Mouse (Mus musculus): ENCODE measurements around the gene Cramp1l. TPM values are rescaled to one million over a fixed set of nuclear protein-coding genes. Genes with fewer than 3 reads are reported as not detected.
"Not testable (repeated sequence)": the region's sequence is repeated elsewhere in the genome, so short reads cannot be mapped to it uniquely, and the experiment has no call there.

Gene Cramp1l
- polyA plus RNA-seq, 1 experiment from 2014 or later: 11.7 TPM

- Histone ChIP-seq H3K27me3 (ENCODE audit: control insufficient read depth, insufficient read depth, low read length) (no peaks in the 10 kb centered on the region), H3K9ac (replicated peaks; ENCODE audit: low read depth, low read length) (no peak overlapping the region), H3K4me3 (ENCODE audit: low read depth, low read length) (no peak overlapping the region), H3K36me3 (ENCODE audit: control insufficient read depth, insufficient read depth, low read length) (peaks cover 80% of the 10 kb centered on the region), H3K4me1 (ENCODE audit: control insufficient read depth, insufficient read depth, low read length) (no peaks in the 10 kb centered on the region), H3K27ac (ENCODE audit: low read length) (no peak overlapping the region), H3K9me3 (ENCODE audit: control insufficient read depth, low read depth, low read length) (no peaks in the 10 kb centered on the region), H3K4me2 (replicated peaks; ENCODE audit: low read depth, low read length) (no peak overlapping the region)
- 97% methylated on average over 6 of the region's 6 CpGs for whole genome bisulfite sequencing
- ATAC-seq (ENCODE audit: insufficient number of reproducible peaks, insufficient read depth, low FRiP score, low read depth): no peak
Observed at GRCm38 (mm10) chr17:24987221-24987620, 28.4 kb downstream of the Cramp1l start.

DNA sequence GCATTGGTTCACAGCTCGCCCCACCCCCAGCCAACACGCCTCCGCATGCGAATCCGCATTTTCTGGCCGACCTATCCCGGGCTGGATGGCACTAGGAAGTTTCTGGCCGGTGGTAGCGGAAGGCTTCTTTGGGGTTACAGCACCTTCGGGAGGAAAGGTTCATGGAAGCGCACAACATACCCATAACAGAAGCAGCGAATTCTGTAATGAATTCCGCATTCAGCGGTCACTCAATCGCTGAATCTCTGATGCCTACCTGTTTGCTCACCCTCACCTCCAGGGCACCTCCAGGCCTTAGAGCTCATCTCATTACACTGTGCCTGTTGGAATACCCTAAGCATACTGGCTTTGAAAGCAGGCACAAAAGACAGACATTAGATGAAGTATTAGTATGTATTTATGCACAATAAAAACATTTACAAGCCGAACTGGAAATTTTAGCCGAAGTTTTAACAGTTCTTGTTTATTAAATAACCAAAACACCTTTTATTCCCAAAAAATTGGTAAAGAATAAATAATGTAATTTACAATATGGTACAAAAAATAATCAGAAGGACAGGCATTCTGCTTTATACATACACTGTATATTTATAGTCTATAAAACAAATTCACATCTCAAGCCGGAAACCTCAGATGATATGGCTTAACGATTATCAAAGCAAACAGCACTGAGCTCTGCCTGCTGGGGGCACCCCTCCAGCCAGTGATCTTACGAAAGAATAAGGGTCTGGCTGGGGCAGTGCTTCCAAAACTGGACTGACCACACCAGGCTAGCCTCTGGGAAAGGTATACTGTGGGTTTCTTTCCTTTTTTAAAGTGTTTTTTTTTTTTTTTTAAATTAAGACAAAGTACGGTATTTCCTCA, 54.5 kb downstream of the Cramp1l start:
- 12% methylated on average over 21 of the region's 21 CpGs for WGBS
- peak overlapping the region; percentile 39; the same call in 1 of the 2 replicates for H3K27ac ChIP-seq (ENCODE audit: low read length)
- H3K4me1 ChIP-seq (ENCODE audit: control insufficient read depth, insufficient read depth, low read length): peaks cover 3% of the 10 kb centered on the region; the same call in 1 of the 2 replicates
- ATAC-seq (ENCODE audit: insufficient number of reproducible peaks, insufficient read depth, low FRiP score, low read depth): 0 out of 2 replicates have a peak, but pooled peaks have one; percentile 4
- H3K9me3 ChIP-seq (ENCODE audit: control insufficient read depth, low read depth, low read length): no peaks in the 10 kb centered on the region
- peak overlapping the region; percentile 74 for H3K4me3 ChIP-seq (ENCODE audit: low read depth, low read length)
- no peaks in the 10 kb centered on the region for H3K27me3 ChIP-seq (ENCODE audit: control insufficient read depth, insufficient read depth, low read length)
- H3K9ac ChIP-seq (replicated peaks; ENCODE audit: low read depth, low read length): peak overlapping the region; percentile 48
- H3K36me3 ChIP-seq (ENCODE audit: control insufficient read depth, insufficient read depth, low read length): peaks cover 36% of the 10 kb centered on the region
- H3K4me2 ChIP-seq (replicated peaks; ENCODE audit: low read depth, low read length): peak overlapping the region; percentile 74

DNA sequence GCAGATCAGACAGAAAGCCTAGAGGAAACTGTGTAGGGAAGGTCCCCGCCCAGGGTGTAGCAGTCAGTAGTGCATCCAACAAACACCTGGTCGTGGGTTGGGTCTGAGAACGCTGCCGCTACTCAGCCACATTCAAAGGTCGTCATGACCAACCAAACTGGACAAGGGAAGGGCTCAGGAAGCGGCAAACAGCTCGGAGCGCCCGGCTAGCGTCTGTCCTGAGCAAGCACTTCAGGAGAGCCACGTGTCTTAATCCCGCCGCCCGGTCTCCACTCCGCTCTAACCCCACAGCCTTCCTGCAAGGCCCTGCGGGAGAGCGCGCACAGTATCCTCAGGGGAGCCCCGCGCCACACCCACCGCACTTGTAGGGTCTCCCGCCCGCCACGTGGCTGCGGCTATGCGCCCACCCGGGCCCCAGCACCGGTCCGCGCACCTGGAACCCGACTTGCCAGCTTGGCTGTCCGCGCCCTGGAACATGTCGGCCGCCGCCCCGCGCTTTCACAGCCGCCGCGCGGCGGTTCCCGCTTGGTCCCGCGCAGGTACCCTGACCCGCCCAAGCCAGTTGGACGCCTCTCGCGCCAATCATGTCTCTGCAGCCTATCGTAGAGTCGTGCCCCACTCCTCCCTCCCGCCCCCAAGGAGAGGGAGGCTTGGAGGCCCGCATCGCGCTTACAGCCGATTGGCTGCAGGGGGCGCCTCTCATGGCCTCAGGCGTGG, 55.3 kb downstream of the Cramp1l start, which contains the start of gene Jpt2:
Jpt2 (minus strand) TSS at position 555 of the 717 bp plus-strand sequence.
- WGBS: under 1% methylated on average over 59 of the region's 59 CpGs
- H3K4me1 ChIP-seq (ENCODE audit: control insufficient read depth, insufficient read depth, low read length): peaks cover 3% of the 10 kb centered on the region; the same call in 1 of the 2 replicates
- ATAC-seq (ENCODE audit: insufficient number of reproducible peaks, insufficient read depth, low FRiP score, low read depth): peak; percentile 100
- peak within 1 kb of the TSS; percentile 74 for H3K4me3 ChIP-seq (ENCODE audit: low read depth, low read length)
- H3K9me3 ChIP-seq (ENCODE audit: control insufficient read depth, low read depth, low read length): no peaks in the 10 kb centered on the region
- H3K27ac ChIP-seq (ENCODE audit: low read length): peak within 1 kb of the TSS; percentile 82
- H3K4me2 ChIP-seq (replicated peaks; ENCODE audit: low read depth, low read length): peak within 1 kb of the TSS; percentile 74
- H3K27me3 ChIP-seq (ENCODE audit: control insufficient read depth, insufficient read depth, low read length): no peaks in the 10 kb centered on the region
- H3K36me3 ChIP-seq (ENCODE audit: control insufficient read depth, insufficient read depth, low read length): peaks cover 36% of the 10 kb centered on the region
- peak within 1 kb of the TSS; percentile 62 for H3K9ac ChIP-seq (replicated peaks; ENCODE audit: low read depth, low read length)

DNA sequence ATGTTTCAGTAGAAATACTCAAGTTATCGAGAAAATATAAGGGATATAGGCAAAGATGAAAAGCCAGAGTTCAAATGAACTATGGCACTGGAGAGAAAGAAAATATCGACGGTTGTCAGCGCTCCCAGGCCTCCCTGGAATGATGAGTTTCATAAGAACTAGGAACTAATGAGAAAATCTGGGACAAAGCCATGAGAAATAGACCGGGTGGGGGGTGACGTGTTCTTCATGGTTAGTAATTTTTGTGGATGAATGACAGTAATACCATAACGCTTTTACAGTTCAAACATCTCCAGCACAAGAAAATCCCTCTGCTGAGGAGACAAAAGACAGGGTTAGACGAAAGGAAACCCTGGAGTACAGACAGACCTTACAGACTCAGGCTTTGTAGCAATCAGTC, 56.2 kb downstream of the Cramp1l start:
- H3K9me3 ChIP-seq (ENCODE audit: control insufficient read depth, low read depth, low read length): no peaks in the 10 kb centered on the region
- H3K4me1 ChIP-seq (ENCODE audit: control insufficient read depth, insufficient read depth, low read length): peaks cover 3% of the 10 kb centered on the region; the same call in 1 of the 2 replicates
- H3K36me3 ChIP-seq (ENCODE audit: control insufficient read depth, insufficient read depth, low read length): peaks cover 38% of the 10 kb centered on the region
- 35% methylated on average over 8 of the region's 8 CpGs for WGBS
- H3K4me2 ChIP-seq (replicated peaks; ENCODE audit: low read depth, low read length): peak overlapping the region; percentile 74
- H3K9ac ChIP-seq (replicated peaks; ENCODE audit: low read depth, low read length): peak overlapping the region; percentile 62
- H3K27ac ChIP-seq (ENCODE audit: low read length): no peak overlapping the region
- no peak for ATAC-seq (ENCODE audit: insufficient number of reproducible peaks, insufficient read depth, low FRiP score, low read depth)
- H3K27me3 ChIP-seq (ENCODE audit: control insufficient read depth, insufficient read depth, low read length): no peaks in the 10 kb centered on the region
- peak overlapping the region; percentile 74 for H3K4me3 ChIP-seq (ENCODE audit: low read depth, low read length)

- 86% methylated on average over 2 of the region's 2 CpGs for WGBS
- H3K4me1 ChIP-seq (ENCODE audit: control insufficient read depth, insufficient read depth, low read length): no peaks in the 10 kb centered on the region
- H3K27me3 ChIP-seq (ENCODE audit: control insufficient read depth, insufficient read depth, low read length): no peaks in the 10 kb centered on the region
- no peak overlapping the region for H3K27ac ChIP-seq (ENCODE audit: low read length)
- H3K4me3 ChIP-seq (ENCODE audit: low read depth, low read length): no peak overlapping the region
- H3K4me2 ChIP-seq (replicated peaks; ENCODE audit: low read depth, low read length): no peak overlapping the region
- ATAC-seq (ENCODE audit: insufficient number of reproducible peaks, insufficient read depth, low FRiP score, low read depth): no peak
- H3K36me3 ChIP-seq (ENCODE audit: control insufficient read depth, insufficient read depth, low read length): peaks cover 52% of the 10 kb centered on the region
- H3K9me3 ChIP-seq (ENCODE audit: control insufficient read depth, low read depth, low read length): no peaks in the 10 kb centered on the region
- no peak overlapping the region for H3K9ac ChIP-seq (replicated peaks; ENCODE audit: low read depth, low read length)
Observed at GRCm38 (mm10) chr17:24953291-24953690, 62.3 kb downstream of the Cramp1l start.

DNA sequence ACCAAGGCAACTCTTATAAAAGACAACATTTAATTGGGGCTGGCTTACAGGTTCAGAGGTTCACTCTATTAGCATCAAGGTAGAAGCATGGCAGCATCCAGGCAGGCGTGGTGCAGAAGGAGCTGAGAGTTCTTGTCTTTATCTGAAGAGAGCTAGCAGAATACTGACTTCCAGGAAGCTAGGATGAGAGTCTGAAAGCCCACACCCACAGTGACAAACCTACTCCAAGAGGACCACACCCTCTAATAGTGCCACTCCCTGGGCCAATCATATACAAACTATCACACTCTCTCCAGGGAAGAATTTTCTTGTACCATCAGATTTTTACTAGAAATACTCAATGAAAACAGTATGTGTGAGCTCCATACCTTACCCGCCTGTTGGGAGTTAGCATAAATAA, 64.9 kb downstream of the Cramp1l start:
- Histone ChIP-seq H3K4me2 (replicated peaks; ENCODE audit: low read depth, low read length) (no peak overlapping the region), H3K9ac (replicated peaks; ENCODE audit: low read depth, low read length) (no peak overlapping the region), H3K9me3 (ENCODE audit: control insufficient read depth, low read depth, low read length) (no peaks in the 10 kb centered on the region), H3K4me3 (ENCODE audit: low read depth, low read length) (no peak overlapping the region), H3K27me3 (ENCODE audit: control insufficient read depth, insufficient read depth, low read length) (no peaks in the 10 kb centered on the region), H3K36me3 (ENCODE audit: control insufficient read depth, insufficient read depth, low read length) (peaks cover 69% of the 10 kb centered on the region), H3K4me1 (ENCODE audit: control insufficient read depth, insufficient read depth, low read length) (no peaks in the 10 kb centered on the region), H3K27ac (ENCODE audit: low read length) (no peak overlapping the region; the same call in 1 of the 2 replicates)
- WGBS: 87% methylated on average over 2 of the region's 2 CpGs
- ATAC-seq (ENCODE audit: insufficient number of reproducible peaks, insufficient read depth, low FRiP score, low read depth): no peak

- H3K9me3 ChIP-seq (ENCODE audit: control insufficient read depth, low read depth, low read length): no peaks in the 10 kb centered on the region
- no peak overlapping the region for H3K9ac ChIP-seq (replicated peaks; ENCODE audit: low read depth, low read length)
- no peak overlapping the region for H3K27ac ChIP-seq (ENCODE audit: low read length)
- 96% methylated on average over 5 of the region's 5 CpGs for WGBS
- H3K4me1 ChIP-seq (ENCODE audit: control insufficient read depth, insufficient read depth, low read length): no peaks in the 10 kb centered on the region
- peaks cover 60% of the 10 kb centered on the region for H3K36me3 ChIP-seq (ENCODE audit: control insufficient read depth, insufficient read depth, low read length)
- H3K27me3 ChIP-seq (ENCODE audit: control insufficient read depth, insufficient read depth, low read length): no peaks in the 10 kb centered on the region
- H3K4me2 ChIP-seq (replicated peaks; ENCODE audit: low read depth, low read length): no peak overlapping the region
- no peak overlapping the region for H3K4me3 ChIP-seq (ENCODE audit: low read depth, low read length)
- ATAC-seq (ENCODE audit: insufficient number of reproducible peaks, insufficient read depth, low FRiP score, low read depth): no peak
Observed at GRCm38 (mm10) chr17:24948204-24948603, 67.4 kb downstream of the Cramp1l start.

GRCm38 (mm10) chr17:24943589-24943988, 72.0 kb downstream of the Cramp1l start:
- H3K4me2 ChIP-seq (replicated peaks; ENCODE audit: low read depth, low read length); H3K4me1 ChIP-seq (ENCODE audit: control insufficient read depth, insufficient read depth, low read length); H3K27ac ChIP-seq (ENCODE audit: low read length); H3K4me3 ChIP-seq (ENCODE audit: low read depth, low read length); ATAC-seq (ENCODE audit: insufficient number of reproducible peaks, insufficient read depth, low FRiP score, low read depth); H3K9ac ChIP-seq (replicated peaks; ENCODE audit: low read depth, low read length); H3K27me3 ChIP-seq (ENCODE audit: control insufficient read depth, insufficient read depth, low read length); H3K9me3 ChIP-seq (ENCODE audit: control insufficient read depth, low read depth, low read length): not testable (repeated sequence)
- 92% methylated on average over 1 of the region's 1 CpGs for WGBS
- peaks cover 38% of the 10 kb centered on the region for H3K36me3 ChIP-seq (ENCODE audit: control insufficient read depth, insufficient read depth, low read length)

Data from stomach, embryonic 14.5 days (tissue).